Mouse (Mus musculus): ENCODE data around the gene Phldb2. TPM values are rescaled to one million over a fixed set of nuclear protein-coding genes. Genes with fewer than 3 reads are reported as not detected.

Gene Phldb2
- polyA plus RNA-seq, 1 experiment, result 55.4 TPM

DNA sequence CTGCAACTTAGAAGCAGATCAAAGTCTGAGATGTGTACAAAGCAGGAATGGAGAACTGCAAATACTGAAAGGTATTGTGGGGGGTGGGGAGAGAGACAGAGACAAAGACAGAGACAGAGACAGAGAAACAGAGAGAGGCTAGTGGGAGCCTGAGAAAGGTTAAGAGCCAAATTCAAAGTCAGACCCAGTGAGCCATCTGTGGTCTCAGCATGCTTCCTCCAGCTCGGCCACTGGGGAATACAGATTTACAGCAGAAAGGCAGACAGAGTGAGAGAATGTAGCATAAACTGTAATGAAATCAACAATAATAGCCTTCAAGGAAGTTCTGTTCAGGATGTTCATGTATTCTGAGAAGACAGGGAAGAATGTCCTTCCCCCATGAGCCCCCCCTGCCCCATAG lies 239.5 kb downstream of the Phldb2 start:
- Histone ChIP-seq H3K4me1 (ENCODE audit: control insufficient read depth, insufficient read depth, low read length) (no peaks in the 10 kb centered on the region), H3K36me3 (ENCODE audit: control insufficient read depth, insufficient read depth, low read length) (no peaks in the 10 kb centered on the region), H3K27me3 (replicated peaks; ENCODE audit: control insufficient read depth, insufficient read depth, low read length) (no peaks in the 10 kb centered on the region), H3K4me3 (ENCODE audit: insufficient read depth, low read depth, low read length) (no peak overlapping the region), H3K27ac (ENCODE audit: insufficient read depth, low read depth, low read length) (no peak overlapping the region)
- DNase-seq, result no peak
- no peak for TF ChIP-seq CTCF (conservative IDR thresholded peaks at IDR 0.05; ENCODE audit: insufficient read depth, insufficient read length, low read depth, low read length)
- TF ChIP-seq POLR2A (IDR thresholded peaks at IDR 0.05; ENCODE audit: low read depth, low read length), result no peak
- WGBS, result 77% methylated on average over 1 of the region's 1 CpGs

DNA sequence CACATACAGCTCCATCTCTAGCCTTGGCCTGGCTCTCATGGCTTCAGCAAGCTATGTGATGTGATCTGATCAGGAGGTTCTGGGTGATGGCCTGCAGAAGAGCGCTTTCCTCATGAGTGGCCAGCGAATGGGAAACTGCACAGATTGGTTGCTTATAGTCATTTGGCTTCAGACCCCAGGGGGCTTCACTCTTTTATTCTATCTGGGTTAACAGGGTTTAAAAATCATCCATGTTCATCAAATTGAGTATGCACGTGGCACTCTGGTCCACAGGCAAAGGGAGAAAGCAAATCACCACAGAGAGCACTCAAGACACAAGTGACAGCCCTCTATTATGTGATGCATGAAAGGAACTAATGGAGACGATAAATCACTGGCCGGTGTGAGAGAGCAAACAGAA lies 240.1 kb downstream of the Phldb2 start:
- no peaks in the 10 kb centered on the region for H3K36me3 ChIP-seq (ENCODE audit: control insufficient read depth, insufficient read depth, low read length)
- no peaks in the 10 kb centered on the region for H3K27me3 ChIP-seq (replicated peaks; ENCODE audit: control insufficient read depth, insufficient read depth, low read length)
- DNase-seq, result no peak
- 72% methylated on average over 5 of the region's 5 CpGs for WGBS
- no peak for TF ChIP-seq POLR2A (IDR thresholded peaks at IDR 0.05; ENCODE audit: low read depth, low read length)
- TF ChIP-seq CTCF (conservative IDR thresholded peaks at IDR 0.05; ENCODE audit: insufficient read depth, insufficient read length, low read depth, low read length), result no peak
- H3K27ac ChIP-seq (ENCODE audit: insufficient read depth, low read depth, low read length), result no peak overlapping the region
- no peaks in the 10 kb centered on the region for H3K4me1 ChIP-seq (ENCODE audit: control insufficient read depth, insufficient read depth, low read length)
- no peak overlapping the region for H3K4me3 ChIP-seq (ENCODE audit: insufficient read depth, low read depth, low read length)

DNA sequence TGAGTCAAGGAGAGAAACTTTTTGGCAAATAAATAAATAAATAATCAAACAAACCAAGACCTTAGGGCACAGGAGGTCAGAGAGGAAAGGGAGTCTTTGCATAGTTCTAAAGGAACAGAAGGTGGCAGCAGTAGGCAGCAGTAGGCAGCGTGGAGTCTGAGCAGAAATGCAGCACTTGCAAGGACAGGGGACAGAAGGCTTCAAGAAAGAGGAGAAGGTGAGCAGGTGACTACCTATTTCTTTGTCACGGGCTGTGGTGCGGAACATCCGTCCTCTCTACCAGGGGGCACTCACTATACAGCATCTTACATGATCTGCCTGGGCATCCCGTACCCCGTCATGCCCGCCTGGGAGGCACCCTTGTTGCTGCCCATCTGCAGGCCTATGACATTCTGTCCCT lies 242.1 kb downstream of the Phldb2 start:
- H3K36me3 ChIP-seq (ENCODE audit: control insufficient read depth, insufficient read depth, low read length), result no peaks in the 10 kb centered on the region
- TF ChIP-seq POLR2A (IDR thresholded peaks at IDR 0.05; ENCODE audit: low read depth, low read length) (no peak), CTCF (conservative IDR thresholded peaks at IDR 0.05; ENCODE audit: insufficient read depth, insufficient read length, low read depth, low read length) (peak; percentile 66)
- WGBS, result 51% methylated on average over 7 of the region's 7 CpGs
- no peak overlapping the region for H3K27ac ChIP-seq (ENCODE audit: insufficient read depth, low read depth, low read length)
- peak; percentile 33 for DNase-seq
- H3K27me3 ChIP-seq (replicated peaks; ENCODE audit: control insufficient read depth, insufficient read depth, low read length), result no peaks in the 10 kb centered on the region
- H3K4me1 ChIP-seq (ENCODE audit: control insufficient read depth, insufficient read depth, low read length), result no peaks in the 10 kb centered on the region
- H3K4me3 ChIP-seq (ENCODE audit: insufficient read depth, low read depth, low read length), result no peak overlapping the region

DNA sequence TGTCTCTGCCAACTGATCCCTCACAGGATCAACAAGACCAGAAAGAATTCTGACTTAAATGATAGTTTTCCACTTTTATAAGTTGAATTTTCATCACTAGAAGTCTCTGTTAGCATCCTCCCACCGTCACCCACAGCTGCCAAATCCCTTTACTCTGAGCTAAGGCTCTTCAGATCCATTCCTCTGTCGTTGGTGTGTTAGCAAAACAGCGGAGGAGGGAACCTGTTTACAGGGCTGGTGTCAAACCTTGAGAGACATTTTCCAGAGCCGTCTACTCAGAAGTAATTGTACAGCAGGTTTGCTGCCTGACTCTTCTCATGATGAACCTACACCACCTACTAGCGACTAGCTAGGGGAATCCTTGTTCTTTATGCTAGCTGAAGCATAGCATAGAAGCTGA lies 254.1 kb downstream of the Phldb2 start:
- Histone ChIP-seq H3K27ac (ENCODE audit: insufficient read depth, low read depth, low read length) (no peak overlapping the region), H3K36me3 (ENCODE audit: control insufficient read depth, insufficient read depth, low read length) (no peaks in the 10 kb centered on the region), H3K4me3 (ENCODE audit: insufficient read depth, low read depth, low read length) (no peak overlapping the region), H3K4me1 (ENCODE audit: control insufficient read depth, insufficient read depth, low read length) (no peaks in the 10 kb centered on the region), H3K27me3 (replicated peaks; ENCODE audit: control insufficient read depth, insufficient read depth, low read length) (no peaks in the 10 kb centered on the region; the same call in 1 of the 2 replicates)
- no peak for DNase-seq
- WGBS, result 73% methylated on average over 5 of the region's 5 CpGs
- no peak for TF ChIP-seq CTCF (conservative IDR thresholded peaks at IDR 0.05; ENCODE audit: insufficient read depth, insufficient read length, low read depth, low read length)
- TF ChIP-seq POLR2A (IDR thresholded peaks at IDR 0.05; ENCODE audit: low read depth, low read length), result no peak

DNA sequence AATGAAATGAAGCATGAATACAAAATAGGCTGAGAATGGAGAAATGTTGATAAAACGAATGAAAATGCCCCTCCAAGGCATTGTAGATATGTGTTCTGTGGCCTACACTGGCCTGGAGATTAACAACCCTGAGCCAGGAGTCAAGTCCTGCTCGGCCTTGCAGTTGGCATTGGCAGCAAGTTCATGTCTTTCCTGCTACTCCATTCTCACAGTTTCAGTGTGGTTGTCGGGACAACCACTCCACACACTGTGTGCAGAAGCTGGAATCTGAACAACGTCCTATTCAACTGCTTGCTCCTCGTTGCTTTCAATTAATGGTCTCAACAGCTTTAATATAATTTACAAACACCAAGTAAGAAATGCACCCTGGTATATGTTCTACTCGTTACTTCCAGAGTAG lies 255.4 kb downstream of the Phldb2 start:
- H3K27me3 ChIP-seq (replicated peaks; ENCODE audit: control insufficient read depth, insufficient read depth, low read length), result no peaks in the 10 kb centered on the region; the same call in 1 of the 2 replicates
- no peak overlapping the region for H3K27ac ChIP-seq (ENCODE audit: insufficient read depth, low read depth, low read length)
- no peaks in the 10 kb centered on the region for H3K36me3 ChIP-seq (ENCODE audit: control insufficient read depth, insufficient read depth, low read length)
- TF ChIP-seq CTCF (conservative IDR thresholded peaks at IDR 0.05; ENCODE audit: insufficient read depth, insufficient read length, low read depth, low read length) (no peak), POLR2A (IDR thresholded peaks at IDR 0.05; ENCODE audit: low read depth, low read length) (no peak)
- 78% methylated on average over 6 of the region's 6 CpGs for WGBS
- DNase-seq, result no peak
- H3K4me3 ChIP-seq (ENCODE audit: insufficient read depth, low read depth, low read length), result no peak overlapping the region
- H3K4me1 ChIP-seq (ENCODE audit: control insufficient read depth, insufficient read depth, low read length), result no peaks in the 10 kb centered on the region

Other genes starting within 250 kb of the Phldb2 start
- 0.77 and 1.3 TPM in 2 replicates for gene Tagln3, start 229.0 kb downstream of the Phldb2 start, polyA plus RNA-seq (2012; rRNA removed)
- gene Abhd10, start 210.6 kb downstream of the Phldb2 start, polyA plus RNA-seq (2012; rRNA removed), result 8.0 and 9.2 TPM in 2 replicates
- gene Plcxd2, start 56.6 kb upstream of the Phldb2 start, polyA plus RNA-seq (2012; rRNA removed), result 1.4 and 1.7 TPM in 2 replicates
- 0.07 and 0.86 TPM in 2 replicates for gene Cd96, start 166.7 kb upstream of the Phldb2 start, polyA plus RNA-seq (2012; rRNA removed)
- gene Gm4737, start 201.5 kb upstream of the Phldb2 start, polyA plus RNA-seq (2012; rRNA removed), result 59.0 and 98.3 TPM in 2 replicates